Mouse (Mus musculus): ENCODE measurements around the gene Gm20916. TPM values are rescaled to one million over a fixed set of nuclear protein-coding genes. Genes with fewer than 3 reads are reported as not detected.

The Gm20916 gene
- not detected for polyA plus RNA-seq (2017; shearing (Covaris generic))

DNA sequence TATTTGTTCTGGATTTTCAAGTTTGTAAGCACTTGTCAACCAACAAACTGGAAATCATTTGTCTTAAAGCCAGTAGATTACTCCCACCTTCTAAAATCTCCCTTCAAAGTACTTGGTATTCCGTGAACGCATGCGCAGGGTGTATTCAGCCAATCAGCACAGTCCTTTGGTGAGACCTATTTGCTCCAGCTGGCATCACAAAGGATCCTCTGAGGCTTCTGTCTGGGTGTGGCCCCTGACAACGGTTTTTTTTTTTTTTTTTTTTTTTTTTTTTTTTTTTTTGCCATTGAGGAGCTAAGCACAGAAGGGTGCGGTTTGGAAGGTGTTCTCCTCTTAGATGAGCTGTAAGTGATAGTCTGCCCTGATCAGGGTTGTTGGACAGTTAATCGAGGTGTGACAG lies at the start of gene Gm20916:
Gene Gm20916, plus strand, starts transcription at position 301 of the 400 bp plus-strand sequence.

Other genes with a start within 250 kb of the Gm20916 start
- not detected for gene Gm20917, start 168.4 kb upstream of the Gm20916 start, polyA plus RNA-seq (2017; shearing (Covaris generic))

All from CD4-positive, CD25-positive, alpha-beta regulatory T cell, adult 9 weeks (primary cell).